Mouse (Mus musculus): ENCODE data around the gene Pld2. TPM values are rescaled to one million over a fixed set of nuclear protein-coding genes. Genes with fewer than 3 reads are reported as not detected.

The Pld2 gene
- polyA plus RNA-seq, 1 experiment, result 1.1 TPM

DNA sequence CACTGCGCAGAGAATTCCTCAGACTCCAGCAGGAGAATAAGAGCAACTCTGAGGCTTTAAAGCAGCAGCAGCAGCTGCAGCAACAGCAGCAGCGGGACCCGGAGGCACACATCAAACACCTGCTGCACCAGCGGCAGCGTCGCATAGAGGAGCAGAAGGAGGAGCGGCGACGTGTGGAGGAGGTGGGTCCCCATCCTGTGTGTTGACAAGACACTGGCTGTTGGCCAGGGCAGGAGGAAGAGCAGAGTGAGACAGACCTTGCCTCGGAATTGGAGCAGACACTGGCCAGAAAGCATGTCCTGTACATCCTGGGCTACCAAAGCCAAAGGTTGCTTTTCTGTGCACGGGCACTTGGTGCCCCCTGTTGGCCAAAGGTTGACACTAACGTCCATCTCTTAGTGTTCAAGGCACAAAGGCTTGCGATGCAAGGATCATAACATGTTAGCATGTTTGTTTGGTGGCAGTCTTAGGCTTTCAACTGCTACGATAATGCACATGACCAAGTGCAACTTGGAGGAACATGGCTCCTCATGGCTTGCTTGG is 65.2 kb downstream of the Pld2 start:
- H3K36me3 ChIP-seq (replicated peaks; ENCODE audit: low read length), result peaks cover 98% of the 10 kb centered on the region
- H3K27me3 ChIP-seq (replicated peaks), result no peaks in the 10 kb centered on the region
- no peak for TF ChIP-seq FLI1 (IDR thresholded peaks at IDR 0.05; ENCODE audit: low read length)
- TF ChIP-seq GATA1 (IDR thresholded peaks at IDR 0.05; ENCODE audit: borderline replicate concordance, low read length), result no peak
- H3K4me3 ChIP-seq (replicated peaks), result peak overlapping the region; percentile 13
- H3K4me1 ChIP-seq, result peaks cover 45% of the 10 kb centered on the region
- H3K9me3 ChIP-seq, result no peaks in the 10 kb centered on the region

DNA sequence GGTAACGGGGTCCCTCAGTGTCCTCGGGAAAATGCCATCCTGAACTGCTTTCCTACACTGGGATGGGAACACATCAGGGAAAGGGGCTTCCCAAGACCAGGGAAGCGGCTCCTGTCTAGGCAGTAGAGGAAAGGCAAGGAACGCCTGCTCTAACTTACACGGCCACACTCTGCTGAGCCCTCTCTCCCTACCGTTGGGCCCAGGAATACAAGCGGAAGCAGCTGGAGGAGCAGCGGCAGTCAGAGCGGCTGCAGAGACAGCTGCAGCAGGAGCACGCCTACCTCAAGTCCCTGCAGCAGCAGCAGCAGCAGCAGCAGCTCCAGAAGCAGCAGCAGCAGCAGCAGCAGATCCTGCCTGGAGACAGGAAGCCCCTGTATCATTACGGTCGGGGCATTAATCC is 66.9 kb downstream of the Pld2 start:
- no peak for TF ChIP-seq GATA1 (IDR thresholded peaks at IDR 0.05; ENCODE audit: borderline replicate concordance, low read length)
- no peak for TF ChIP-seq FLI1 (IDR thresholded peaks at IDR 0.05; ENCODE audit: low read length)
- peaks cover 100% of the 10 kb centered on the region for H3K36me3 ChIP-seq (replicated peaks; ENCODE audit: low read length)

DNA sequence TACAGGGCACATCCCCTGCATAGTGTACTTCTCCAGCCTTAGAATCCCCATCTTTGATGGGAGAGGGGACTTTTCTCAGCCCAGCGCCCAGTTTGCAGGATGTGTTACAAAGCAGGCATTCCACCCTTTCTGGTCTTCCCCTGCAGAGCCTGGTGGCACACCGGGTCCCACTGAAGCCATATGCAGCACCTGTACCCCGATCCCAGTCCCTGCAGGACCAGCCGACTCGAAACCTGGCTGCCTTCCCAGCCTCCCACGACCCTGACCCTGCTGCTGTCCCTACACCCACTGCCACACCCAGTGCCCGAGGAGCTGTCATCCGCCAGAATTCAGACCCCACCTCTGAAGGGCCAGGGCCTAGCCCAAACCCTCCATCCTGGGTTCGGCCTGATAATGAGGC is 67.7 kb downstream of the Pld2 start:
- peaks cover 49% of the 10 kb centered on the region for H3K4me1 ChIP-seq

More for the DNA sequence above, 66.9 kb downstream of the Pld2 start:
- Histone ChIP-seq H3K4me1 (peaks cover 46% of the 10 kb centered on the region), H3K27me3 (replicated peaks) (no peaks in the 10 kb centered on the region), H3K9me3 (no peaks in the 10 kb centered on the region), H3K4me3 (replicated peaks) (no peak overlapping the region)

More for the DNA sequence above, 67.7 kb downstream of the Pld2 start:
- Histone ChIP-seq H3K4me3 (replicated peaks) (no peak overlapping the region), H3K9me3 (no peaks in the 10 kb centered on the region), H3K36me3 (replicated peaks; ENCODE audit: low read length) (peaks cover 99% of the 10 kb centered on the region), H3K27me3 (replicated peaks) (no peaks in the 10 kb centered on the region)
- TF ChIP-seq GATA1 (IDR thresholded peaks at IDR 0.05; ENCODE audit: borderline replicate concordance, low read length), result no peak
- no peak for TF ChIP-seq FLI1 (IDR thresholded peaks at IDR 0.05; ENCODE audit: low read length)

Other genes starting within 250 kb of the Pld2 start
- 0.03 TPM in 1 of 2 replicates, not detected in the other for gene Alox12e, start 217.4 kb upstream of the Pld2 start, polyA plus RNA-seq (2012; ENCODE audit: insufficient read depth, low replicate concordance)
- 0.50 TPM in 1 of 2 replicates, not detected in the other for gene Alox15, start 188.0 kb upstream of the Pld2 start, polyA plus RNA-seq (2012; ENCODE audit: insufficient read depth, low replicate concordance)
- gene Pelp1, start 130.0 kb upstream of the Pld2 start, polyA plus RNA-seq (2012; ENCODE audit: insufficient read depth, low replicate concordance), result 30.9 and 36.1 TPM in 2 replicates
- 1,596 and 3,155 TPM in 2 replicates for gene Arrb2, start 107.4 kb upstream of the Pld2 start, polyA plus RNA-seq (2012; ENCODE audit: insufficient read depth, low replicate concordance)
- gene Med11, start 88.1 kb upstream of the Pld2 start, polyA plus RNA-seq (2012; ENCODE audit: insufficient read depth, low replicate concordance), result 47.7 and 52.0 TPM in 2 replicates
- 2.1 and 3.6 TPM in 2 replicates for gene Zmynd15, start 80.6 kb upstream of the Pld2 start, polyA plus RNA-seq (2012; ENCODE audit: insufficient read depth, low replicate concordance)
- gene Cxcl16, start 80.1 kb upstream of the Pld2 start, polyA plus RNA-seq (2012; ENCODE audit: insufficient read depth, low replicate concordance), result 1.4 and 23.1 TPM in 2 replicates
- 0.55 TPM in 1 of 2 replicates, not detected in the other for gene Tm4sf5, start 34.8 kb upstream of the Pld2 start, polyA plus RNA-seq (2012; ENCODE audit: insufficient read depth, low replicate concordance)
- gene Vmo1, start 25.4 kb upstream of the Pld2 start, polyA plus RNA-seq (2012; ENCODE audit: insufficient read depth, low replicate concordance), result not detected in 2 replicates
- gene Gltpd2, start 20.9 kb upstream of the Pld2 start, polyA plus RNA-seq (2012; ENCODE audit: insufficient read depth, low replicate concordance), result not detected in 2 replicates
- gene Psmb6, start 14.7 kb upstream of the Pld2 start, polyA plus RNA-seq (2012; ENCODE audit: insufficient read depth, low replicate concordance), result 79.0 and 226 TPM in 2 replicates
- not detected in 2 replicates for gene Gm40193, start 7.1 kb upstream of the Pld2 start, polyA plus RNA-seq (2012; ENCODE audit: insufficient read depth, low replicate concordance)
- 122 and 129 TPM in 2 replicates for gene Mink1, start 22.8 kb downstream of the Pld2 start, polyA plus RNA-seq (2012; ENCODE audit: insufficient read depth, low replicate concordance)
- gene 4930544D05Rik, start 75.8 kb downstream of the Pld2 start, polyA plus RNA-seq (2012; ENCODE audit: insufficient read depth, low replicate concordance), result not detected in 2 replicates
- 0.83 TPM in 1 of 2 replicates, not detected in the other for gene Chrne, start 79.2 kb downstream of the Pld2 start, polyA plus RNA-seq (2012; ENCODE audit: insufficient read depth, low replicate concordance)
- 898 and 1,061 TPM in 2 replicates for gene Gp1ba, start 99.1 kb downstream of the Pld2 start, polyA plus RNA-seq (2012; ENCODE audit: insufficient read depth, low replicate concordance)
- gene Rnf167, start 107.2 kb downstream of the Pld2 start, polyA plus RNA-seq (2012; ENCODE audit: insufficient read depth, low replicate concordance), result 102 and 125 TPM in 2 replicates
- 15.7 and 78.7 TPM in 2 replicates for gene Slc25a11, start 107.4 kb downstream of the Pld2 start, polyA plus RNA-seq (2012; ENCODE audit: insufficient read depth, low replicate concordance)
- 9,580 and 14,702 TPM in 2 replicates for gene Pfn1, start 114.6 kb downstream of the Pld2 start, polyA plus RNA-seq (2012; ENCODE audit: insufficient read depth, low replicate concordance)
- 4.2 and 8.4 TPM in 2 replicates for gene Eno3, start 117.1 kb downstream of the Pld2 start, polyA plus RNA-seq (2012; ENCODE audit: insufficient read depth, low replicate concordance)
- 40.5 and 288 TPM in 2 replicates for gene Spag7, start 129.4 kb downstream of the Pld2 start, polyA plus RNA-seq (2012; ENCODE audit: insufficient read depth, low replicate concordance)
- gene Camta2, start 148.0 kb downstream of the Pld2 start, polyA plus RNA-seq (2012; ENCODE audit: insufficient read depth, low replicate concordance), result 22.6 and 68.5 TPM in 2 replicates
- not detected in 2 replicates for gene Inca1, start 160.1 kb downstream of the Pld2 start, polyA plus RNA-seq (2012; ENCODE audit: insufficient read depth, low replicate concordance)
- gene Kif1c, start 160.5 kb downstream of the Pld2 start, polyA plus RNA-seq (2012; ENCODE audit: insufficient read depth, low replicate concordance), result 6.4 and 13.9 TPM in 2 replicates
- gene Zfp3, start 224.1 kb downstream of the Pld2 start, polyA plus RNA-seq (2012; ENCODE audit: insufficient read depth, low replicate concordance), result 0.55 TPM in 1 of 2 replicates, not detected in the other